Mouse (Mus musculus): Measurements from ENCODE around the gene Nol10. TPM values are rescaled to one million over a fixed set of nuclear protein-coding genes. Genes with fewer than 3 reads are reported as not detected.

The Nol10 gene
- 13.8 and 16.1 TPM in 2 replicates for total RNA-seq (2021)
- long read RNA-seq, partial matches to known transcripts: 1 of 3 reads
- long read RNA-seq, other reads (novel, unspliced or antisense): 1 of 3 reads

DNA sequence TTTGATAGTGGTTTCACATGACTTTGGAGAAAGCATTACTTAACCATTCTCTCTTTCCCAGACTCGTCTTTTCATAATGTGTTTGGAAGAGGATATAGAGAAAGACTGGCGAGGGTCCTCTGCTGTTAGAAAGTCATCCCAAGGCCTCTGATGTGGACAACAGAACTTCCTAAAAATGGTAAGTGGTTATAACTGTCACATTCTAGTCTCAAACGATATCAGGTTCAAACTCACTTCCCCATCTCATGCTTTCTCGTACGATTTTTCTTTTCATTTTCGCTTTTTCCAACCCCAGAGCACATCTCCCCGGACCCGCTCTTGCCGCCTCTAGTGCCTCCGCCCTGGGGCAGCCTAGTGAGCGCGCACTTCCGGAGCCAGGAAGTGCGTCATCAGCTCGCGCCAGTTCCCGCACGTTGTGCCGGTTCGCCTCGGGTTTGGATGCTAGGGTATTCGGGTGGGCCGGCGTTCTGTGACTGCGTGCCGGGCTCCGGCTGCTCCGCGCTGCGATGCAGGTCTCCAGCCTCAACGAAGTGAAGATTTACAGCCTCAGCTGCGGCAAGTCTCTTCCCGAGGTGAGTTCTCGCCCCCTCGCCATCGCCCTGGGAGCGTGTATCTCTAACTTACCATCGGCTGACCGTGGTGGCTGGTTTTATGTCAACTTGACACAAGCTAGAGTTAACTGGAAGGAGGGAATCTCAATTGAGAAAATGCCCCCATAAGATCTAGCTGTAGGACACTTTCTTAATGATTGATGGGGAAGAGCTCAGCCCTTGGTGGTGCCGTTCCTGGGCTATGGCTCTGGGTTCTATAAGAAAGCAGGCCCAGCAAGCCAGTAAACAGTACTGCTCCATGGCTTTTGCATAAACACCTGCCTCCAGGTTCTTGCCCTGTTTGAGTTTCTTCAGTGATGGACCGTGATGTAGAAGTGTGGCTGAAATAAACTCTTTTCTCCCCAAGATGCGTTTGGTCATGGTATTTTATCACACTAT, at the start of gene Nol10:
Gene Nol10 (plus strand): TSS at position 411 of the 989 bp plus-strand sequence.
- peak; percentile 90 for DNase-seq

DNA sequence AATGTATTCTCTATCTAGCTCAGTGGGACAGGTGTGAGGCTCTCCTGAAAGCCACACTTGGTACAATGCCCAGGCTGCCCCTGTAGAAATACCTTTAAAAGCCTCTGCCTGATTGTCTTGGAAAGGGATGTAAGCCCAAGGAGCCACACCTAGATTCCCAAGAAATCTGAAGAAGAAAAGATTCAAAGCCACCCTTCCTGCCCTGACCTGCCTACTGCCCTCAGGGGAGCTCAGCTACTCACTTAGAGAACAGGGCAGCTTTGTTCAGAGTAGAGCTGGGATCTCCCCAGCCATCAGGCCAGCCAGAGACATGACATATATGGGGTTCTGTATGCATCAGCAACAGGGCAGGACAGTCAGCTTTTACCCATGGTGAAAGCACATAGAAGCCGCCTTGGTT, 48.4 kb upstream of the Nol10 start:
- DNase-seq: no peak

GRCm38 (mm10) chr12:17305445-17305844, 42.8 kb upstream of the Nol10 start:
- DNase-seq: peak; percentile 79

DNA sequence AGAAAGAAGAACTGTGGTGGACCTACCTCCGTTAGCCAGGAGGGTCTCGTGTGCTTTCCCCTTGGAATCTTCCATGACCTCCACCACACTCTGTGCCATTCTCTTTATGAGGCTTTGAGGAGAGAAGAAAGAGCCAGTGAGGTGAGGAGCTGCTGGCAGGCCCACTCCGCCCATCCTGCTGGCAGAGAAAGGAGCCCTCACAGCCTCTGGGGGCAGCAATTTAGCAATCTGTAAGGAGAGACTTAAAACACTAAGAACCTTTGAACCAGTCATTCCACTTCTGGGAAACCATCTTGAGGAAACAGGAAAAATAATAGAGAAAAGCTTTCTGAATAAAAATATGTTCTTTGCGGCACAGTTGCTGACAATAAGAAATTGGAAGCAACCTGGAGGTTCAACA, 40.0 kb upstream of the Nol10 start:
- DNase-seq: no peak

DNA sequence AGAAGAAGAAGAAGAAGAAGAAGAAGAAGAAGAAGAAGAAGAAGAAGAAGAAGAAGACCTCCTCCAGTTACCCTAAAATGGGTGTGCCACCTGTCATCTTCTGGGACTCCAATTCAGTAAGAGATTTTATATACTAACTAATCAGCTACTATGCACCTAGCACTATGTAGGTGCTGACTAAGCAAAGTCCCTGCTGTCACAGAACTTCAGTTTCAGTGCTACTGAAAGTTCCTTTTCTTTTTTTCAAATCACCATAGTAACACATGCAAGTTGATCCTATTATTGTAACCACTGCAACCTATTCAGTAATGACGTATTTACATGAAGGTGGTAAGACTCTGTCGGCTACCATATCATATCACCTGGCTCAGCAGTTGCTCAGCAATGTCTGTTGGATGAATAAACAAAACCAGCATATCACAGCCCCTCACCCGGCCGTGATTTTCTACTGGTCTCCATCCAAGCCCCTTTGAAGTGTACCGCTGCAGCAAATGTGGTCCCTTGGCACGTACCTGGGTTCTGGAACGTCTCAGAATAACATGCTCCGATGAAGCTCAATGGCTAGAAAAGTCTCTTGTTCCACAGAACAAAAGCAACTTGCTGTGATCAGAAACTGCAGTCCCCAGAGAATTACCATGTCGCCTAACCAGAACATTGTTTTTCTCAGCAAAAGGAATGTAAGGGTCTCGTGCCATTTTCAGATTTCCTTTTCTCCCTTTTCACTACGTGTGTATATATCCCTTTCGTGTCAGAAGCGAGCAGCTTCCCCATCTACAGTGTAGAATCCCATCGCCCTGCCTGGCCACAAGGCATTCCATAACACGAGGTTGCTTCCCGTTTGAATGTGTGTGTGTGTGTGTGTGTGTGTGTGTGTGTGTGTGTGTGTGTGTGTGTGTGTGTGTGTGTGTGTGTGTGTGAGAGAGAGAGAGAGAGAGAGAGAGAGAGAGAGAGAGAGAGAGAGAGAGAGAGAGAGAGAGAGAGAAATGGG, 37.1 kb upstream of the Nol10 start:
- DNase-seq: no peak

- no peak for DNase-seq
Measured at GRCm38 (mm10) chr12:17316096-17316495, 32.2 kb upstream of the Nol10 start.

DNA sequence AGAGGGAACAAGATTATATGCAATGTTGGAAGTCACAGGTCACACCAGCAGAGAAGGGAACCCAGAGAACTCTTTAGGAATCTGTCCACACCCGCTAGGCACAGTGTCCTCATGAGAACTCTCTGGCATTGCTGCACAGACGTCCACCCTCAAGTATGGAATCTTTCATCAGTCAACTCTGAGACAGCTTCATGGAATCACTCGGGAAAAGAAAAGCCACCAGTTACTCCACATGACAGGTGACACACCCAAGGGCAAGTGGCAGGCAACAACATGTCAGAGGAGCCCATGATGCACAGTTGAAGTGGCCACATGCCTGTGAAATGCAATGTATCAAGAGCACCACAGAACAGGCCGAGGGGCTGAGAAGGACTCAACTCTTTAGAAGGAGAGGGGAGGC, 30.3 kb upstream of the Nol10 start:
- DNase-seq: no peak

GRCm38 (mm10) chr12:17318453-17318852, 29.8 kb upstream of the Nol10 start:
- DNase-seq: no peak

- peak; percentile 74 for DNase-seq
Measured at GRCm38 (mm10) chr12:17324549-17325470, 23.4 kb upstream of the Nol10 start.

DNA sequence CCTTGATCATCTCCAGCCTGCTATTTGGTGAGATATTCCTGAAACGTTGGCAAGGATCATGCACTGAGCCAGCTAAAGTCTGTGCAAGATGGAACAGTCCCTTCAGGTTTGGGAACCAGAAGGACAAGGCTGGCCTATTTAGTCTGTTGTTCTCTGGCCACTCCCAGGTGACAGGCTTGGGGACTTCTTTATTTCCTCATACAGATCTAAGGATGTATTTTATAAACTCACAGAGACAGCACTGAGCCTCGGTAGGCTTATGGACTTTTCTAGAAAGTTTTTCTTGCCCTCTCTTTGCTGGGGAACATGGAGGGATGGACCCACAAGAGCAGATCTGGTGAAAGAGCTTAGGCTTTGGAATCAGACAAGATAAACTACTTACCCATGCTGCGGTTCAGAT, 19.0 kb upstream of the Nol10 start, which contains the start of gene Atp6v1c2:
Gene Atp6v1c2 (minus strand): TSS at position 101 of the 400 bp plus-strand sequence.
- no peak for DNase-seq

GRCm38 (mm10) chr12:17333459-17333858, 14.8 kb upstream of the Nol10 start:
- DNase-seq: no peak

DNA sequence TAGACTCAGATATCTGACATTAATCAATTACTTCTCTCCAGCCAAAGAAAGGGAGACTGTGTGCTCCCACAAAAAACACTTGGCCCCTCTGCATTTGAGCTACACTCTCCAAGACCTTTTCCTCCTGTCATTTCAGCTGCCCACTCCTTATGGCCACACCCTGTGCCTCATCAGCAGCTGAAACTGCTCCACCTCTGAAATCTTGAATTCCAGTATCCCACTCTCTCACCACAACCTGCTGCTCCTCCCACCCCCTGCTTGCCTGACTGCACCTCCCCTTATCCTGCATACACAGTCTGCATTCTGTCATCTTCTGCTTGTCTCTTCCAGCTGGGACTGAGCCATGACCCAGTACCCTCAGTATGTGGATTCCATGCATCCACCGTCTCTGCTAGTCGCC, 9.9 kb upstream of the Nol10 start:
- no peak for DNase-seq

GRCm38 (mm10) chr12:17339114-17339905, 8.9 kb upstream of the Nol10 start:
- DNase-seq: no peak

DNA sequence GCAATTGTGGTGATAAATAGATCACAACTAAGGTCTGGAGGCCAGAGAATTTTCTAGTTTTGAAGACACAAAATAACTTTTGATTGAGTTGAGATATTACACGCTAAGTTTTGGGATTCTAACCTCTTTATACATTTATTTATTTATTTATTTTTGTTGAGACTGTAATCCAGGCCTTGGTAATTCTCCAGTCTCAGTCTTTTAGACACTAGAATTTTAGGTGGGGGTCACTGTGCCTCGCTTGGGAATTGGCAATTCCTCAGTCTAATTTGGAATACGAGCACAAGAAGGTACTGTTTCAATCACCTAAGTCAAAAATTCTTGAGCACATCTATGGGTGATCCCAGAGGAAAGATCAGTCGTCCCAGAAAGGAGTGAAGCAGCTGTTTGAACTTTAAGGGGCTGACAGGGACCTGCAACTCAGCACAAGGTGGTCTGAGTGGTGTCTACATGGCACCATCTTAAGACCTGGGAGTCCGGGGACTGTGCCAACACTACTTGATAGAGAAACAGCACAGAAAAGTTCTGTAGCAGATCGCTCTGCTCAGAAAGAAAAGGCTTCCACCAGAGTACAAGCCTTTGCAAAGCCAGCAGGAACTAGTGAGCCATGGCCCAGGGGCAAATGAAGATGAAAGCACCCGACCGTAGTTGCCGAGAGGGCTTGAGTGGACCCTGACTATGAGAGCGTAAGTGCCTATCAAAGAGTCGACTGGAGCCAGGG, 771 bp upstream of the Nol10 start:
- peak; percentile 3 for DNase-seq

GRCm38 (mm10) chr12:17350106-17350505, 1.8 kb downstream of the Nol10 start:
- DNase-seq: no peak

GRCm38 (mm10) chr12:17356853-17357252, 8.6 kb downstream of the Nol10 start:
- no peak for DNase-seq

- DNase-seq: no peak
Measured at GRCm38 (mm10) chr12:17357795-17358194, 9.5 kb downstream of the Nol10 start.

- no peak for DNase-seq
Measured at GRCm38 (mm10) chr12:17358981-17359380, 10.7 kb downstream of the Nol10 start.

DNA sequence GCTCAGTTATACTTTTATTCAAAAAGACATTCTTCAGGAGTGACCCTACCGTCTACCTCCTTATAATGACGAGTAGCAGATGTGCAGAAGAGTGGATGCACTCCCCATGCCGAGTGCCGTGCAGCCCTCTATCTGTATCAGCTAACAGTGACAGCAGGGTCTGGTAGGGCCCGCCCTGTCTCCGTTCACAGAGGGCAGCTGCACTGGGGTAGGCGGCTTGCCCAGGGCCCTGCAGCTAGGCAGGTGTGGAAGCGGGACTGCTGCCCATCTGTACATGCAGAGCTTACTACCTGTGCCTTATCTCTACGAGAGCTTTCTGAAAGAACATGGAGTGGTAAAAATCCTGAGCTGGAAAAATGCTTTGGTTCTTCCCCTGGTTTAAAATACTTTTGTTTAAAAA, 11.8 kb downstream of the Nol10 start:
- no peak for DNase-seq

GRCm38 (mm10) chr12:17360650-17361049, 12.4 kb downstream of the Nol10 start:
- DNase-seq: no peak

All from adrenal gland, postnatal 25 days (tissue).